Mouse (Mus musculus): ENCODE results near the gene Olfr1357. TPM values are rescaled to one million over a fixed set of nuclear protein-coding genes. Genes with fewer than 3 reads are reported as not detected.
"Not testable (repeated sequence)": the region's sequence is repeated elsewhere in the genome, so short reads cannot be mapped to it uniquely, and the experiment has no call there.

Gene Olfr1357
- not detected in 2 replicates for polyA plus RNA-seq (2012; rRNA removed)

GRCm38 (mm10) chr10:78617974-78618373 is at the start of gene Olfr1357:
TSS of gene Olfr1357 (minus strand) at chr10:78618074.
- Histone ChIP-seq H3K4me3 (replicated peaks; ENCODE audit: extremely low read depth, low read depth, low read length) (no peak within 1 kb of the TSS), H3K4me1 (ENCODE audit: control insufficient read depth, insufficient read depth, low read length) (no peaks in the 10 kb centered on the region)
- TF ChIP-seq CTCF (IDR thresholded peaks at IDR 0.05; ENCODE audit: insufficient read depth, low read length) = no peak
- TF ChIP-seq POLR2A (IDR thresholded peaks at IDR 0.05; ENCODE audit: borderline replicate concordance, extremely low read depth, low read depth, low read length) = no peak
- DNase-seq = no peak
- 74% methylated on average over 1 of the region's 1 CpGs for WGBS

- not testable (repeated sequence) for DNase-seq; H3K4me3 ChIP-seq (replicated peaks; ENCODE audit: extremely low read depth, low read depth, low read length); H3K4me1 ChIP-seq (ENCODE audit: control insufficient read depth, insufficient read depth, low read length)
- WGBS = 90% methylated on average over 10 of the region's 10 CpGs
Measured at GRCm38 (mm10) chr10:78666696-78667095, 48.8 kb upstream of the Olfr1357 start.

- 89% methylated on average over 1 of the region's 1 CpGs for WGBS
- TF ChIP-seq CTCF (IDR thresholded peaks at IDR 0.05; ENCODE audit: insufficient read depth, low read length) (no peak), POLR2A (IDR thresholded peaks at IDR 0.05; ENCODE audit: borderline replicate concordance, extremely low read depth, low read depth, low read length) (no peak)
- Histone ChIP-seq H3K4me3 (replicated peaks; ENCODE audit: extremely low read depth, low read depth, low read length) (no peak overlapping the region), H3K4me1 (ENCODE audit: control insufficient read depth, insufficient read depth, low read length) (no peaks in the 10 kb centered on the region)
- no peak for DNase-seq
Measured at GRCm38 (mm10) chr10:78664546-78664945, 46.7 kb upstream of the Olfr1357 start.

- H3K4me3 ChIP-seq (replicated peaks; ENCODE audit: extremely low read depth, low read depth, low read length) = no peak overlapping the region
- no peak for DNase-seq
- WGBS = 53% methylated on average over 1 of the region's 1 CpGs
Measured at GRCm38 (mm10) chr10:78661198-78661597, 43.3 kb upstream of the Olfr1357 start.

GRCm38 (mm10) chr10:78632311-78632710 is 14.4 kb upstream of the Olfr1357 start:
- TF ChIP-seq CTCF (IDR thresholded peaks at IDR 0.05; ENCODE audit: insufficient read depth, low read length) (peak; percentile 39; the same call in 1 of the 2 replicates), POLR2A (IDR thresholded peaks at IDR 0.05; ENCODE audit: borderline replicate concordance, extremely low read depth, low read depth, low read length) (no peak)
- Histone ChIP-seq H3K4me3 (replicated peaks; ENCODE audit: extremely low read depth, low read depth, low read length) (no peak overlapping the region), H3K4me1 (ENCODE audit: control insufficient read depth, insufficient read depth, low read length) (no peaks in the 10 kb centered on the region)
- DNase-seq = no peak
- 10% methylated on average over 6 of the region's 6 CpGs for WGBS

More at GRCm38 (mm10) chr10:78661198-78661597, 43.3 kb upstream of the Olfr1357 start:
- TF ChIP-seq POLR2A (IDR thresholded peaks at IDR 0.05; ENCODE audit: borderline replicate concordance, extremely low read depth, low read depth, low read length) = no peak
- no peak for TF ChIP-seq CTCF (IDR thresholded peaks at IDR 0.05; ENCODE audit: insufficient read depth, low read length)
- H3K4me1 ChIP-seq (ENCODE audit: control insufficient read depth, insufficient read depth, low read length) = no peaks in the 10 kb centered on the region

GRCm38 (mm10) chr10:78630194-78630593 is 12.3 kb upstream of the Olfr1357 start:
- no peaks in the 10 kb centered on the region for H3K4me1 ChIP-seq (ENCODE audit: control insufficient read depth, insufficient read depth, low read length)
- DNase-seq = no peak
- TF ChIP-seq POLR2A (IDR thresholded peaks at IDR 0.05; ENCODE audit: borderline replicate concordance, extremely low read depth, low read depth, low read length) (no peak), CTCF (IDR thresholded peaks at IDR 0.05; ENCODE audit: insufficient read depth, low read length) (no peak)
- H3K4me3 ChIP-seq (replicated peaks; ENCODE audit: extremely low read depth, low read depth, low read length) = no peak overlapping the region
- WGBS = 66% methylated on average over 4 of the region's 4 CpGs

- H3K4me1 ChIP-seq (ENCODE audit: control insufficient read depth, insufficient read depth, low read length); H3K4me3 ChIP-seq (replicated peaks; ENCODE audit: extremely low read depth, low read depth, low read length); DNase-seq: not testable (repeated sequence)
- WGBS = 72% methylated on average over 3 of the region's 3 CpGs
Measured at GRCm38 (mm10) chr10:78623143-78623542, 5.3 kb upstream of the Olfr1357 start.

GRCm38 (mm10) chr10:78607602-78608001 is 10.3 kb downstream of the Olfr1357 start:
- Histone ChIP-seq H3K4me3 (replicated peaks; ENCODE audit: extremely low read depth, low read depth, low read length) (no peak overlapping the region), H3K4me1 (ENCODE audit: control insufficient read depth, insufficient read depth, low read length) (no peaks in the 10 kb centered on the region)
- 66% methylated on average over 3 of the region's 3 CpGs for WGBS
- no peak for TF ChIP-seq CTCF (IDR thresholded peaks at IDR 0.05; ENCODE audit: insufficient read depth, low read length)
- DNase-seq = no peak

GRCm38 (mm10) chr10:78605080-78605479 is 12.8 kb downstream of the Olfr1357 start:
- Histone ChIP-seq H3K4me3 (replicated peaks; ENCODE audit: extremely low read depth, low read depth, low read length) (no peak overlapping the region), H3K4me1 (ENCODE audit: control insufficient read depth, insufficient read depth, low read length) (no peaks in the 10 kb centered on the region)
- TF ChIP-seq POLR2A (IDR thresholded peaks at IDR 0.05; ENCODE audit: borderline replicate concordance, extremely low read depth, low read depth, low read length) (no peak), CTCF (IDR thresholded peaks at IDR 0.05; ENCODE audit: insufficient read depth, low read length) (peak; percentile 37)
- no peak for DNase-seq
- 35% methylated on average over 3 of the region's 3 CpGs for WGBS

- DNase-seq = no peak
- 85% methylated on average over 5 of the region's 5 CpGs for WGBS
- no peak overlapping the region for H3K4me3 ChIP-seq (replicated peaks; ENCODE audit: extremely low read depth, low read depth, low read length)
- no peak for TF ChIP-seq CTCF (IDR thresholded peaks at IDR 0.05; ENCODE audit: insufficient read depth, low read length)
- TF ChIP-seq POLR2A (IDR thresholded peaks at IDR 0.05; ENCODE audit: borderline replicate concordance, extremely low read depth, low read depth, low read length) = no peak
- no peaks in the 10 kb centered on the region for H3K4me1 ChIP-seq (ENCODE audit: control insufficient read depth, insufficient read depth, low read length)
Measured at GRCm38 (mm10) chr10:78599865-78600264, 18.0 kb downstream of the Olfr1357 start.

- TF ChIP-seq POLR2A (IDR thresholded peaks at IDR 0.05; ENCODE audit: borderline replicate concordance, extremely low read depth, low read depth, low read length) = no peak
- no peak for TF ChIP-seq CTCF (IDR thresholded peaks at IDR 0.05; ENCODE audit: insufficient read depth, low read length)
- no peak for DNase-seq
- Histone ChIP-seq H3K4me3 (replicated peaks; ENCODE audit: extremely low read depth, low read depth, low read length) (no peak overlapping the region), H3K4me1 (ENCODE audit: control insufficient read depth, insufficient read depth, low read length) (peaks cover 6% of the 10 kb centered on the region)
Measured at GRCm38 (mm10) chr10:78594566-78594965, 23.3 kb downstream of the Olfr1357 start.
